Mouse (Mus musculus): ENCODE results near the gene Dnah6. TPM values are rescaled to one million over a fixed set of nuclear protein-coding genes. Genes with fewer than 3 reads are reported as not detected.

Gene Dnah6
- polyA plus RNA-seq, 1 experiment: 1.0 TPM

DNA sequence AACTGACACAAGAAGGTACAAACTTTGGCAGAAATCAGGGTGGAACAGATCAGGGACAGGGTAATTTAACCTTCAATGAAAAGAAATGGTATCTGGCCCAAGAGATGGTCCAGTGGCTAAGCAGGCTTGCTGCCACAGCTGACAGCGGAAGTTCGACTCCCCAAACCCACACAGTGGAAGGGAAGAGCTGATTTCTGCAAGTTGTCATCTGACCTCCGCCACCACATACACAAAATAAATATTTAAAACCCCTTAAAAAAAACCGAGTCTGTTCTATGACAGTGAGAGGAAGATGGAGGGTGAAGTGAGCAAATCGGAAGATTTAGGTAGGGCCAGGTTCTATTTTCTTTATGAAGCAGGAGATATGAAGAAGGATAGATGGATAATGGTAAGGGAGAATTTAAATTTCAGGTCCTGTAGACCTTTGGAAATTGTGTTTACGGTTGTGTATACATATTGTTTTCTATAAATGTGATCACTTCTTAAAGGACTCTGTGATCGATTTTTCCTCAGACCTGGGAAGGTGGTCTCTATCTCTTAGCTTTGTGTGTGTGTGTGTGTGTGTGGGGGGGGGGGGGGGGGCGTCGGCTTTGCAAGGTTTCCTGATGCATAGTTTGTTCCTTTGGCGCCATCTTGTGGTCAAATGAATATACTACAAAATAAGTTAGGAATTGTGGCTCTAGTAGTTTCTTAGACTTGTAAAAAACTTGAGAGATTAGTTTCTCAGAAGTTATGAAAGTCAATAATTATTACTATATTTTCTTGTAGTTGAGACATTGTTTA is 6.1 kb upstream of the Dnah6 start:
- peak; percentile 83 for DNase-seq (ENCODE audit: low read depth)
- no peak for TF ChIP-seq POLR2A (IDR thresholded peaks at IDR 0.05; ENCODE audit: borderline replicate concordance, extremely low read depth, insufficient read depth, insufficient read length, poor library complexity, severe bottlenecking)
- TF ChIP-seq CTCF (IDR thresholded peaks at IDR 0.05; ENCODE audit: borderline replicate concordance, extremely low read depth, insufficient read depth, insufficient read length): peak; percentile 33; the same call in 1 of the 2 replicates

DNA sequence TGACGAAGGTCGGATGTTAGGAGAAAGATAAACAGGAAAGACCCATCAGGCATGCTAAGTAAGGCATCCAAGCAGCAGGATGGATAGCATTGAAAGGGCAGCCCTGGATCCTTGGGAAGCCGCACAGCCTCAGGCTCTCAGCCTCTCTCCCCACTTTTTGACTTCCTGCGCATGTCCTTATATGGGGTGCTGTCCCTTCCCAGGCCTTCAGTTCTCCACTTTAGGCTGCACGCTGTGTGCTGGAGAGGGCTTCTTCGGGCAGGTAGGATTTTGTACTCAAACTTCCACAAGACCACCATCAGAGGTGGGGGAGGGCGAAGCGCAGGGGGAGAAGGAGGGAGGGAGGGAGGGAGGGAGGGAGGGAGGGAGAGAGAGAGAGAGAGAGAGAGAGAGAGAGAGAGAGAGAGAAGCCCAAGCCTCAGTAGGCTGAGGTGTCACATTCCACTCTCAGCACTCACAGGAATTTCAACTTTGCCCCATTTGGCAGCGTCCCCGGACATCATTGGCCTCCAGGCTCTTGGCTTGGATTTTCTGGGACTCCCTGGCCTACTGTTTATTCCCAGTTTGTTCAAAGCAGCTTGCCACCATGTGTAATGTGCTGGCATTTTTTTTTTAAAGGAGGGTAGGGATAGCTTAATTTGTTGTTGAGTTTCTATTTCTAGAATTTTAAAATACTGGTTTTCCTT is 1.5 kb upstream of the Dnah6 start:
- DNase-seq (ENCODE audit: low read depth): peak; percentile 88
- TF ChIP-seq CTCF (IDR thresholded peaks at IDR 0.05; ENCODE audit: borderline replicate concordance, extremely low read depth, insufficient read depth, insufficient read length): no peak
- TF ChIP-seq POLR2A (IDR thresholded peaks at IDR 0.05; ENCODE audit: borderline replicate concordance, extremely low read depth, insufficient read depth, insufficient read length, poor library complexity, severe bottlenecking): no peak

DNA sequence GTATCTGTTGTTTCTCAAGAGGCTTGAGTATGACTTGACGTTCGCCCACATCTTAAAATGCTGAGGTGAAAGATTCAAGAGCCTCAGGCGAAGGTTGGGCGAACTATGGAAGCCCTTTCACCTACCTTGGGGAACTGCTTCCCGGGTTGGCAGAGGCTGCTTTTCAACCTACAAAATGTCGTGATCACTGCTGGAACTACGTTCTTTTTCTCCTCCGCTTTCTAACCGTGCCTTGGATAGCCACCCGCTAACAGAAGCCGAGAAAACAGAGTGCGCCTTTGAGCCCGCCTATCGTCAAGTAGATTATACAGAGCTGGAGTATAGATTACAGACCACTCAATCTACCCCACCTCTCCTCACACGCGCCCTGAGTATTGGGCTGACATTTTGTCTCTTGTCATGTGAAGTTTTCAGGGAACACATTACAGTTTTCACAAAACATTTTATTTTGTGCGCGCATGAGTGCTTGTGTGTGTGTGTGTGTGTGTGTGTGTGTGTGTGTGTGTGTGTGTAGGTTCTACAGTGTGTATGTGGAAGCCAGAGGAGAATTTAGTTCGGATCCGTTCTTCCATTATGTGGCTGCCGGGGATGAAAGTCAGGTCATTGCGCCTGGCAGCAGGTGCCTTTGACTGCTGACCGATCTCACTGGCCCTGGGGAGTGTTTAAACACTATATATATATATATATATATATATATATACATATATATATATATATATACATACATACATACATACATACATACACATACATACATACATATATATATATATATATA is 696 bp upstream of the Dnah6 start:
- TF ChIP-seq CTCF (IDR thresholded peaks at IDR 0.05; ENCODE audit: borderline replicate concordance, extremely low read depth, insufficient read depth, insufficient read length) (no peak), POLR2A (IDR thresholded peaks at IDR 0.05; ENCODE audit: borderline replicate concordance, extremely low read depth, insufficient read depth, insufficient read length, poor library complexity, severe bottlenecking) (no peak)
- peak; percentile 73 for DNase-seq (ENCODE audit: low read depth)

DNA sequence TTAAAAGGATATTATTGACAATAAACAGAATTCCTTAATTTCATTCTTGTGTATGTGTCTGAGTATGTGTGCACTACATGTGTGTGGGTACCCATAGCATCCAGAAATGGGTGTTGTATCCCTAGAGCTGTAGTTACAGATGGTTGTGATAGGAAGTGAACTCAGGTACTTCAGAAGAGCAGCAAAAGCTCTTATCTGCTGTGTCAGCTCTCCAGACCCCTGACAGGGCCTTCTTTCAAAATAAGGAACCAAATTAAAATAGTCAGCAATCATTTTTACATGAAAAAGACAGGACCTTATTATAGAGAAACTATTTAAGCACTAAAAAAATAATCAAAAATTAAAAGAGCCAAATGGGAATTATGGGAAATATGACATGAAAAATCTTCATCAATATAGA is 9.8 kb downstream of the Dnah6 start:
- DNase-seq (ENCODE audit: low read depth): no peak
- no peak for TF ChIP-seq POLR2A (IDR thresholded peaks at IDR 0.05; ENCODE audit: borderline replicate concordance, extremely low read depth, insufficient read depth, insufficient read length, poor library complexity, severe bottlenecking)
- no peak for TF ChIP-seq CTCF (IDR thresholded peaks at IDR 0.05; ENCODE audit: borderline replicate concordance, extremely low read depth, insufficient read depth, insufficient read length)

DNA sequence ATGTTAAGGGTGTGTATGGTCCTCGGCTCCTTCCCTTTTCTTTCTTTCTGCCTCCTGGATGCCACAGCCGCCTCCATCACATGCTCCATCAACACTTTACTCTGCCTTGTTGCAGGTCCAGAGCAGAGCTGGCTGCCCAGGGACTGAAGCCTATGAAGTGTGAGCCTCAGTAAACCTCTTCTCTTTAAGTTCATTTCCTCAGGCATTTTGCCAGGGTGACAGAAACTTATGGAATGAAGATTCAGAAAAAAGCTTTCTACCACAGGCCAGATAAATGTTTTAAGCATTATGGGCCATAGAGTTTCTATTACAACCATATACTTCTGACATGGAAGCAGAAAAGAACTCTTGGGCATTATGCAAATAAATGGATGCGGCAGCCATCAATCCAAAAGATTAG is 10.4 kb downstream of the Dnah6 start:
- DNase-seq (ENCODE audit: low read depth): no peak
- TF ChIP-seq CTCF (IDR thresholded peaks at IDR 0.05; ENCODE audit: borderline replicate concordance, extremely low read depth, insufficient read depth, insufficient read length): no peak
- no peak for TF ChIP-seq POLR2A (IDR thresholded peaks at IDR 0.05; ENCODE audit: borderline replicate concordance, extremely low read depth, insufficient read depth, insufficient read length, poor library complexity, severe bottlenecking)

DNA sequence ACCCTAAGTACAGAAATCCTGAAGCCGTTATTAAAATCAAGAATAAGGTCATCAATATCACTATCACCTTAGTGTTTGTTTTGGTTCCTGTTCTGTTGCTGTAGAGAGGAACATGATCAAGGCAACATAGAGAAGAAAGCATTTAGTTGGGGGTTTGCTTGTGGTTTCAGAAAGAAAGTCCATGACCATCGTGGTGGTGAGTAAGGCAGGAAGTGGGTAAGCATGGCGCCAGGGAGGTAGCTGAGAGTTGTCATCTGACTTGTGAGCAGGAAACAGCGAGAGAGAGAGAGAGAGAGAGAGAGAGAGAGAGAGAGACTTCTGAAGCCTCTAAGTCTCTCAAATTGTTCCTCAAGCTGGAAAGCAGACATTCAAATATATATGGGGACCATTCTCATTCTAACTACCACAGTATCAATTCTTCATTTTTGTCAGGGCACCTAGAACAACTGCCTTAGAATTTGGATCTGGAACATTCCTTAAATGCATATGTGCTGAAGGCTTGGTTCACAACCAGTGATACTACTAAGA is 10.9 kb downstream of the Dnah6 start:
- TF ChIP-seq POLR2A (IDR thresholded peaks at IDR 0.05; ENCODE audit: borderline replicate concordance, extremely low read depth, insufficient read depth, insufficient read length, poor library complexity, severe bottlenecking) (no peak), CTCF (IDR thresholded peaks at IDR 0.05; ENCODE audit: borderline replicate concordance, extremely low read depth, insufficient read depth, insufficient read length) (no peak)
- no peak for DNase-seq (ENCODE audit: low read depth)

DNA sequence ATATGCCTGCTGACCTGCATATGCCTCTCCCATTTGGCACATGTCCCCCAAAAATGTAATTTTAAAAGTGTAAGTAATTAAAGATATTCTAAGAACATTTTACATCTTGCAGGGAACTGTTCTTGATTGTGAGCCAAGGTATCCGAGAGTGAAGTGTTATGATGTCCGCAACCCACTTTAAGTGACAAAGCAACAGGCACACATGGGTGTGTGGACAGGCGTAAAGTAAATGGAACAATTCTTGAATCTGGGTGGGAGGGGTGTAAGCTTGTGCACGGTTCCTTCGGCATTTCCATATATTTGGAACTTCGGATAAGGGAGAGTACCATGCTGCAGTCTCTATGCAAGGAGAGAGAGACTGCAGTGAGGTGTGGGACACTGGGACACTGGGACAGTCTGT is 11.9 kb downstream of the Dnah6 start:
- DNase-seq (ENCODE audit: low read depth): no peak
- no peak for TF ChIP-seq CTCF (IDR thresholded peaks at IDR 0.05; ENCODE audit: borderline replicate concordance, extremely low read depth, insufficient read depth, insufficient read length)
- no peak for TF ChIP-seq POLR2A (IDR thresholded peaks at IDR 0.05; ENCODE audit: borderline replicate concordance, extremely low read depth, insufficient read depth, insufficient read length, poor library complexity, severe bottlenecking)

DNA sequence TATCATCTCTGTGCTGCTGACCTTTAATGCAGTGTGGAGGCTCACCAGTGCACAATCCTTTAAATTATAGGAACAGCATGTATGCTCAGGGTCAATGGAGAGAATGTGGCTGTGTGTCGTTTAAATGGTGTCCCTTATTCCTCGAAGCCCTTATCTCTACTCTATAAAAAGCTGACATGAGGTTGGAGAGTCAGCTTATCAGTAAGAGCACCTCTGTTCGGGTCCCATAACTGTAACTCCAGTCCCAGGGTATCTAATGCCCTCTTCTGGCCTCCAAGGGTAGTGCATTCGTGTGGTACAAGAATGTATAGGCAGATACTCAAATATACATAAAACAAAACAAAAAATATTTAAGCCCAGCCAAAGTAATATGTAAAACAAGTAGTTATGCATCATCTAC is 16.5 kb downstream of the Dnah6 start:
- DNase-seq (ENCODE audit: low read depth): no peak
- peak; percentile 24; the same call in 1 of the 2 replicates for TF ChIP-seq CTCF (IDR thresholded peaks at IDR 0.05; ENCODE audit: borderline replicate concordance, extremely low read depth, insufficient read depth, insufficient read length)
- no peak for TF ChIP-seq POLR2A (IDR thresholded peaks at IDR 0.05; ENCODE audit: borderline replicate concordance, extremely low read depth, insufficient read depth, insufficient read length, poor library complexity, severe bottlenecking)

DNA sequence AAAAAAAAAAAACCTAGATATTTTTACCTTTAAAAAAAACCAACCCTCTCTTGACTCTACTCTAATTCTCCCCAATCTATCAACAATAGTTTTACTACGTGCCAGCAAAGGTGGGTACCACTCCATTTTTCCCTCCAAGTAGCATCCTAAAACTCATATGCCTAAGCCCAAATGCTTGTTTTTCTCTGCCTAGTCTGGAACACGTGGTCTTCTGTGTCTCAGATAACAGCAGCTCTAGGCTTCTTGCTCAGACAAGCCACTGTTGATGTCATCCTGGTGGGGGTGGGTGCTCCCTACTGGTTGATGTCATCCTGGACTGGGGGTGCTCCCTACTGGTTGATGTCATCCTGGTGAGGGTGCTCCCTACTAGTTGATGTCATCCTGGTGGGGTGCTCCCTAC is 17.7 kb downstream of the Dnah6 start:
- TF ChIP-seq POLR2A (IDR thresholded peaks at IDR 0.05; ENCODE audit: borderline replicate concordance, extremely low read depth, insufficient read depth, insufficient read length, poor library complexity, severe bottlenecking) (no peak), CTCF (IDR thresholded peaks at IDR 0.05; ENCODE audit: borderline replicate concordance, extremely low read depth, insufficient read depth, insufficient read length) (no peak)
- DNase-seq (ENCODE audit: low read depth): no peak

DNA sequence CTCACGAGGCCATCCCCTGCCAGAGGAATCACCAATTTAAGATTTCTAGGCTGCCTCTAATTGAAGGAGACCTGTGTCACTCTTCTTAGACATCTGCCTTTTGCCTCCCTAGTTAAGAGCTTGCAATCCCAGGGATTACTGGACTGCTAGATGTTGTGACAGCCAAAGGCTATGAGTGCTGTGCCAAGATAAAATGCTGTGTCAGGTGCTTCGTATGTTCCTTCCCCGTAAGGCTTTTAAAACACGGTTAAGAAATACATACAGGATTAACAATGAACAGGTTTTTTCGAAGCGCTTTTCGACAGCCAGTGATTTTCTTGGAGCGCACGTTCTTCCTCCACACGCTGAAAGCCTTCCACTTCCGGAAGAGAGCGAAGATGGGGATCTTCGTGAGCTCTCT is 26.2 kb downstream of the Dnah6 start:
- no peak for TF ChIP-seq POLR2A (IDR thresholded peaks at IDR 0.05; ENCODE audit: borderline replicate concordance, extremely low read depth, insufficient read depth, insufficient read length, poor library complexity, severe bottlenecking)
- no peak for TF ChIP-seq CTCF (IDR thresholded peaks at IDR 0.05; ENCODE audit: borderline replicate concordance, extremely low read depth, insufficient read depth, insufficient read length)
- no peak for DNase-seq (ENCODE audit: low read depth)

DNA sequence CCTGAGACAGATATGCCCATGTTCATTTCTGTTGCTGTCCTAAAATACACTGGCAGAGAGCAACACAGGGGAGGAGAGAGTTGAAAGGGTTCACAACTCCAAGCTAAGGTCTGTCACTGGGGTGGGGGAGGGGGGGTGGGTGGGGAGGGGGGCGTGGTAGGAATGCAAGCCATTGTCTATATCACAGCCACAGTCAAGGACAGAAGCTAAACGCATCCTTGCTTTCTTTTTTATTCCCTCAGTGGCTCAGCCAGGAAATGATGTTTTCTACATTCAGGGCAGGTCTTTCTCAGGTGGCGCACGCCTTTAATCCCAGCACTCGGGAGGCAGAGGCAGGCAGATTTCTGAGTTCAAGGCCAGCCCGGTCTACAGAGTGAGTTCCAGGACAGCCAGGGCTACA is 30.7 kb downstream of the Dnah6 start:
- no peak for DNase-seq (ENCODE audit: low read depth)
- no peak for TF ChIP-seq POLR2A (IDR thresholded peaks at IDR 0.05; ENCODE audit: borderline replicate concordance, extremely low read depth, insufficient read depth, insufficient read length, poor library complexity, severe bottlenecking)
- TF ChIP-seq CTCF (IDR thresholded peaks at IDR 0.05; ENCODE audit: borderline replicate concordance, extremely low read depth, insufficient read depth, insufficient read length): no peak
